Mouse (Mus musculus) left cerebral cortex, adult 9 months (tissue): Measurements from ENCODE around the gene Oaz3.

Experiments
- DNase-seq, 2 experiments: peaks; one replicate each; pipeline ENCODE4 v3.0.0; 2022; ENCODE audit warnings: low spot score in 2 of 2

Gene Oaz3

DNA sequence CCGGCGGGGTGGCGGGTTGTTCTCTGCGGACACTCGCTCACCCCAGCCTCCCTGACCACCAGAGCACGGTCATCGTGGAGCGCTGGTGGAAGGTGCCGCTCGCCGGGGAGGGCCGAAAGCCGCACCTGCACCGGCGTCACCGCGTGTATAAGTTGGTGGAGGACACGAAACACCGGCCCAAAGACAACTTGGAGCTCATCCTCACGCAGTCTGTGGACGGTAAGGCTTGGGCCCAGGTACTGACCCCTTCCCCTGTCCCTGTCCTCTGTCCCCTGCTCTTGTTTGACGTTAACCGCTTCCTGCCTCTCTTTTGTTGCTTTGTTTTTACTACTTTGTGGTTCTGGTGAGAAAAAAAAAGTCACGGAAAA is at the start of gene Oaz3:
Oaz3 (minus strand) TSS at position 319 of the 368 bp plus-strand sequence.
- DNase-seq, result peak in 1 of 2 experiments; percentile 23

- DNase-seq, result no peak
These were observed 43.9 kb upstream of the Oaz3 start for GRCm38 (mm10) chr3:94487581-94487980.

GRCm38 (mm10) chr3:94485922-94486321 is 42.2 kb upstream of the Oaz3 start:
- DNase-seq, result no peak

- DNase-seq, result peak; percentile 95
These were observed 40.2 kb upstream of the Oaz3 start for GRCm38 (mm10) chr3:94483790-94484439.

GRCm38 (mm10) chr3:94482764-94483385 is 39.2 kb upstream of the Oaz3 start:
- no peak for DNase-seq

DNA sequence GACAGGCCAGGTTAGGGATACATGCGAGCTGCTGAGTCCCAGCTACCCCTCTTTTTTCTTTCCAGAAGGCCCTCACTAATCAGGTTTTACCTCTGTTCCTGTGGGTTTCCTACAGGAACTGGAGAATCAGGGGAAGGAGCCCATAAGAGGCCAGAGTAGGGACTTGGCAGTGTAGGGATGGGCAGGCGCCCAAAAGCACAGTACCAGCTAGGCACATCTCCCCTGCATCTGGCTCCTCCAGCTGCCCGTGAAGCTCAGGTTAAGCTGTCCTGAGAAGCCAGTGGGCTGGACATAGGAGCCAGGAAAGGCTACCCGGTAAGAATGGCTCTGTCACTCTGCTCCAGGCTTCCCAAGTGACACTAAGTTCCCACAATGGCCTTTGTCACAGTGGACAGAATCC is 37.7 kb upstream of the Oaz3 start:
- DNase-seq, result no peak

DNA sequence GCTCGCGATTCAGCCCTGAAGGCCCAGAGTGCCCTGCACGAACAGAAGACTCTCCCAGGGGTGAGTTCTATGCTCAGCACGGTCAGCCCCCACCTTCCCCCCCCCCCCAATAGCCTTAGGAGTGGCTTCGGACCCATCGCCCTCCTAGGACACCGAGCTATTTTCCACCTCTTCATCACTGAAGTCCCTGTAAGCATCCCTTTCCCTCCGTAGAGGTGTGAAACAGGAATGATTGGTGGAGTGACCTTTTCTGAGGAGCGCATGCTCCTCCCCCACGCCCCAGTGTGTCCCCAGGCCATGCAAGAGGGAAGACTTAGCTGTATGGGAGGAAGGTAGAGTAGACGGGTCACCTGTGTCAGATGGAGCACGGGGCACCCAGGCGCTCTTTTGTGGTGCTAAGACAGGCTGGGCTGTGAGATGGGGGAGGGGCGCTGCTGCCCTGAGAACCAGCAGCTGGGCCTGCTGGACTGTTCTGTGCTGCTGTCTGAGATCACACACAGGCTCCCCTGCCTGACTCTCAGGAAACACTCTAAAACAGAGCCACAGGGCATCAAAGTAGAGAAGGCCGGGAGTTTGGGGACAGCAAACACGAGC is 36.7 kb upstream of the Oaz3 start, which contains the start of gene Riiad1:
Riiad1 (minus strand) TSS at position 51 of the 594 bp plus-strand sequence.
- no peak for DNase-seq

- no peak for DNase-seq
These were observed 35.8 kb upstream of the Oaz3 start for GRCm38 (mm10) chr3:94479564-94479963.

DNA sequence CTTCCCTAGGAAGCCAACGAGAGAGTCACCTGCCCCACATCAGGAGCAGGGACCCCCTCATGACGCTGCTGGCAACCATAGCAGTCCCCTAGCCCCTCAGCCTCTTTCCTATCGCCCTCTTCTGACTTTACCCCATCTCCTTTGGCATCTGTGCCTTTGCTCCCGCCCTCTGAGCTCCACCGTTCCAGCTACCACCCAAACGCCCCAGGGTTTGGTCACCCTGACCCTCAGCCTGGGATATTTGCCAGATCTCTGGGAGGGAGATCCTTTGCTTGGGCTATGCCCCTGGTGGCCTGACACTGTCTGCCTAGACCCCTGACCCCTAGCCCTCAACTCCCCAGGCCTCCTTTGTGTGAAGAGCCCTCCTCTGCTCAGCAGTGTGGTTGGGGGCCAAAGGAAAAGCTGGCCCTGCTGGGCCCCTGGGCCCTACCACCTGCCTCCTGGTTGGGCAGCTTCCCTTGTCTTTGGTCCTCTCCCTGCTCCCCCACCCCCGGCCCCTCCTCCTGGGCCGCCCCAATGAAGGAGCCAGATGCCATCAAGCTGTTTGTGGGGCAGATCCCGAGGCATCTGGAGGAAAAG is 35.0 kb upstream of the Oaz3 start:
- no peak for DNase-seq

GRCm38 (mm10) chr3:94477981-94478422 is 34.3 kb upstream of the Oaz3 start, which contains the start of gene Celf3:
TSS of gene Celf3 (plus strand) at chr3:94478295.
- peak; percentile 68 to 78 for DNase-seq

DNA sequence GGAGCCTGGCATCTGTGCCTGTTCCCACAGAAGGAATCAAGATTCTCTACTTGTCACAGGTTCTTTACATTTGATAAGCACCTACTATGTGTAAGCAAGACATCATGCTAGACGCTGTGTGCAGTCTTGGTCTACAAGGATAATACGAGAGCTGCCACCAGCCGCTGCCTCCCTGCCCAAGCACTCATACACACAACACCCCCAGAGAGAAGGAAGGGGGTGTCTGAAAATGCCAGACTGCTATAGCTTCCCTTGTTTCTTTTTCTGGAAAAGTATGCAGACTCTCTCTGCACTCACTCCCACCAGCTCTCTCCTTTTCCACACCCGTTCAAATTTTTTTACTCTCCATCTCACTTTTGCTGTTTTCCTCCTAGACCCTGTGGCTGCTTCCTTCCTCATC is 33.7 kb upstream of the Oaz3 start:
- peak in 1 of 2 experiments; percentile 78 for DNase-seq

DNA sequence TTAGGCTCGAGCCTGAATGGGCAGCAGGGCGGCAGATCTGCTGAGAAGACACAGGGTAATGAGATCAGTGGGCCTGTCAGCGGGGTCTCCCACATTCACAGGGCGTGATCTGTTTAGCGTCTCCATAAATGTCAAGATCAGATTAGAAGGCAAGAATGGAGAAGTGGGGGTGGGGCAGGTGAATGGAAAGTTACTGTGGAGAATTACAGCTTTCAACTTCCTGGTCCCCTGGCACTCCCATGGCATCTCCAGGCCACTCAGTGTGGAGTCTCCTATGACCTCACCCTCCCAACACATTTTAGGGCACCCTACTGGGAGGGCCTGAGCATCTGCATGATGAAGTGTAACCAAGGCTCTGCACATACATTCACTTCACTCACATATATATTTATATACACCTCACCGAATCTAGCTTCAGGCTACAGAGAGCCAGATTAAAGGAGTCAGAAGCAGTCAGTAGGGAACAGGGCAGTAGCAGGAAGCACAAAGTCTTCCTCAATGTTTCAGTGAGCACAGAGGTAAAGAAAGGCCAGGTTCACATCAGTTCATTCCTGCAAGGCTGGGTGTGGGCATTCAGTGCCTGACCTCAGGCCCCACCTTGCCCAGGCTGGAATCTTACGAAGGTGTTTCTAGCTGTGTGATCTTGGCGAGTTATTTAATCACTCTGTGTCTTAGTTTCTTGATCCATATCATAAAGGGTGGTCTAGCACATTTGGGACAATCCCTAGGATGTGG is 32.8 kb upstream of the Oaz3 start:
- DNase-seq, result no peak

GRCm38 (mm10) chr3:94473567-94474232 is 30.0 kb upstream of the Oaz3 start:
- no peak for DNase-seq

DNA sequence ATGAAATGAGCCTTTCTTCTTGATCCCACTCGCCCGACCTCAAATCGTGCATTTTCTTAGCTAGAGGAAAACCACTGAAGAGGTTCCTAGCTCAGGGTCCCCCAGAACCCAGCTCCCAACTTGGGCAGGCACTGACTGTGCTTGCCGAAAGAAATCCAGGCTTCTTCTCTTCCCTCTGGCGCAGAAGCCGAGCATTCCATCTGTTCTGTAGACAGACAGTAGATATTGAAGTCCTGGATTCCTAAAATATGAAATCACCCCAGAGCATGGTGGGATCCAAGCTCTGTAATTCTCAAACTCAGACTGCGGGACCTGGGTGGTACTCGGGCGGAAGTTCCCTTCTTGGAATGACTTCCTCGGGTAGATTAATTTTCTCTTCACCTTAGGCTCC is 29.4 kb upstream of the Oaz3 start:
- DNase-seq, result no peak

GRCm38 (mm10) chr3:94472447-94473114 is 28.9 kb upstream of the Oaz3 start:
- DNase-seq, result no peak

- DNase-seq, result no peak
These were observed 25.2 kb upstream of the Oaz3 start for GRCm38 (mm10) chr3:94468931-94469330.

DNA sequence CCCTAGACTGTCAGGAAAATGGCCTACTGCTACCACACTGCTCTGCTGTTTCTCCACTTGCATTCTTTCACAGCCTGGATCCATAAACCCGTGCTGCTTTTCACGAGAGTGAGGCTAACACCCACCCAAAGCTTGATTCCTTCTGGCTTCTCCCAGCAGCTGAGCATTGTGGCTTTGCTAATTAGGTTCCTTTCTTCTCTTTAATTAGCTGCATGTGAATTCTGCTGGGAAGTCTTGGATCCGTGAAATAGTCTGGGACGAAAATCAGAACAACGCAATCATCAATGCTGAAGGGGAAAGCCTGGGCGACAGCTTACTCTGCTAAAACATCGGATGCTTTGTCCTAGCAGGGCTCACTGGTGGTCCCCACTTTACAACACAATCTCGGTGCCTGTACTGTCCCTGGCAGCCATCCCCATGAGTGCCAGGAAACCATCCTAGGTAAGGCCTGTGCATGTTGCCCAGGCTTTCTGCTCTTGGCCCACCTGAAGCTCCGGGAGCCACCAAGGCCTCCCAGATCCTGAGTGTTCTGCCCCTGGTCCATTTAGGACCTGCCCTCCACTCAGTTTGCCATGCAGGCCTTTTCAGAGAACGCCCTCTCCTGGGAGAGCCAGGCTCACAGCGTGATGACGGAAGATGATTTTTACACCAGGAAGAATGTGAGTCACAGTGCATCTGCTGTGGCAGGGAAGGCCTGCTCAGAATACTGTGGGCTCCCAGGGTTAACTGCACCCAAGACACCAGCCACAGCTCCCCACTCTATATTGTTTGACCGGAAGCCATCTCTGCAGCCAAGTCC is 22.1 kb upstream of the Oaz3 start:
- peak in 1 of 2 experiments; percentile 84 for DNase-seq

- DNase-seq, result no peak
These were observed 20.3 kb upstream of the Oaz3 start for GRCm38 (mm10) chr3:94463926-94464578.

GRCm38 (mm10) chr3:94459834-94460233 is 16.1 kb upstream of the Oaz3 start:
- no peak for DNase-seq
